Mouse (Mus musculus) forebrain, embryonic 16.5 days (tissue): ENCODE results near the gene Rtn4. TPM values are rescaled to one million over a fixed set of nuclear protein-coding genes. Genes with fewer than 3 reads are reported as not detected.

ENCODE experiments used
- ATAC-seq: fragments of 200-750 bp; cut with Nextera tagmentation; 2 replicates; pipeline ENCODE4 v1.8.0; 2017; ENCODE audit warnings: mild to moderate bottlenecking, moderate library complexity
- H3K27ac ChIP-seq: fragments of 300-500 bp; sonication (generic); 2 replicates; pipeline ENCODE4 v1.5.1; 2014; ENCODE audit warnings: low read length, control low read depth
- H3K27me3 ChIP-seq: fragments of 300-500 bp; sonication (generic); replicated peaks from 2 replicates; pipeline ENCODE4 v1.6.1; 2014; ENCODE audit warnings: low read length; ENCODE audit not compliant: control insufficient read depth, insufficient read depth
- H3K36me3 ChIP-seq: fragments of 300-500 bp; sonication (generic); 2 replicates; pipeline ENCODE4 v1.6.1; 2014; ENCODE audit not compliant: control insufficient read depth, insufficient read depth
- H3K4me1 ChIP-seq: fragments of 300-500 bp; sonication (generic); replicated peaks from 2 replicates; pipeline ENCODE4 v1.6.1; 2014; ENCODE audit warnings: low read length; ENCODE audit not compliant: control insufficient read depth, insufficient read depth
- H3K4me2 ChIP-seq: fragments of 300-500 bp; sonication (generic); 2 replicates; pipeline ENCODE4 v1.6.1; 2014; ENCODE audit warnings: mild to moderate bottlenecking, low read length, control low read depth
- H3K4me3 ChIP-seq: fragments of 300-500 bp; sonication (generic); replicated peaks from 2 replicates; pipeline ENCODE4 v1.5.1; 2014; ENCODE audit warnings: mild to moderate bottlenecking, low read length, control low read depth
- H3K9ac ChIP-seq: fragments of 300-500 bp; sonication (generic); replicated peaks from 2 replicates; pipeline ENCODE4 v1.6.1; 2014; ENCODE audit warnings: low read depth, low read length, control low read depth
- H3K9me3 ChIP-seq: fragments of 300-500 bp; sonication (generic); 2 replicates; pipeline ENCODE4 v1.6.1; 2016; ENCODE audit warnings: low read length; ENCODE audit not compliant: control insufficient read depth
- WGBS: fragments of 180-500 bp; shearing (Covaris S2); extraction: QIAGEN DNeasy Blood & Tissue Kit; methylation state at CpG from one replicate; pipeline ENCODE4 v1.1.7; 2014; 5-methylcytosine and 5-hydroxymethylcytosine counted together
- polyA plus RNA-seq: library from polyadenylated mRNA; unstranded; fragments of >200 nt; fragmentation: Nextera tagmentation; extraction: Ambion mirVana; gene quantifications from 2 replicates; pipeline ENCODE4 v1.2.1, GENCODE M21; 2015

Rtn4 gene
- polyA plus RNA-seq, 1 experiment from 2014 or later = 134 TPM

DNA sequence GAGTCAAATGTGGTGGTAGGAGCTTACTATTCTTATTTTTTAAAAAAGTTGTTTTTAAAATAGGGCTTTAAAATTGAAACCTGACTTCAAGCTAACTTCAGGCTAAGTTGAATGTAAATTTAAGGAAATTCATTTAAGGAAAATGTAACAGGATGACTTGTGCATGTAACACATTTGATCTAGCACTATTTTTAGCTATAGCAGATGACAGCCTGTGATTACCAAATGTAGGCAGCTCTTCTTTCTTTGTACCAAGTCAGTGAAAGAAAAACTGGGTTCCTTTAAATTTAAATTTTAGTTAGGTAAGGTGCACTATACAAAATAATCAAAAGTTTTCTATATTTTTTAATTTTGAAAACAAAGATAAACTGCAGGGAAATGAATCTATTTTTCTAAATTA lies 32.4 kb downstream of the Rtn4 start:
- peaks cover 5% of the 10 kb centered on the region for H3K4me1 ChIP-seq
- H3K4me2 ChIP-seq = no peak overlapping the region
- no peaks in the 10 kb centered on the region for H3K27me3 ChIP-seq
- H3K4me3 ChIP-seq = no peak overlapping the region
- ATAC-seq = no peak
- no peaks in the 10 kb centered on the region for H3K9me3 ChIP-seq
- no peaks in the 10 kb centered on the region for H3K36me3 ChIP-seq
- no peak overlapping the region for H3K9ac ChIP-seq
- H3K27ac ChIP-seq = no peak overlapping the region

- H3K36me3 ChIP-seq = no peaks in the 10 kb centered on the region
- no peak overlapping the region for H3K9ac ChIP-seq
- 54% methylated on average over 1 of the region's 1 CpGs for WGBS
- no peaks in the 10 kb centered on the region for H3K27me3 ChIP-seq
- no peaks in the 10 kb centered on the region for H3K9me3 ChIP-seq
- no peak overlapping the region for H3K4me3 ChIP-seq
- H3K4me2 ChIP-seq = no peak overlapping the region
- no peak overlapping the region; the same call in 1 of the 2 replicates for H3K27ac ChIP-seq
- 0 out of 2 replicates have a peak, but pooled peaks have one; percentile 39 for ATAC-seq
- peaks cover 5% of the 10 kb centered on the region for H3K4me1 ChIP-seq
Observed at GRCm38 (mm10) chr11:29725610-29726009, 32.9 kb downstream of the Rtn4 start.

DNA sequence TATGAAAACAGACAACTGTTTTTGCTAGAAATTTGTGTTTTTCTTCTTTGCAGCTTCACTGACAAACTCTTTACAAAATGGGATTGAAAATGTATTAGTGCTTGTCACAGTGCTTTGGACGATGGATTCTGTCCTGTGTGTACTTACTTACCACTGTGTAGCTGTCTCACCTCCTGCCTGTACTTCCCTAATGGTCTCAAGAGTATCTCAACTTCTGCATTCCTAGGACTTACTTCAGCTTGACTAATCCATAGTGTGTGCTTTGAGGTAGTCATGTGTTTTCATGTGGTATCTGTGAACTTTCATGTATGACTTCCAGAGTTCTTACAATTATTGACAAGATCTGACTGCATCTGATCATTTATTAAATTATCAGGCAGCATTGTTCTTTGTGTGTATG lies 35.2 kb downstream of the Rtn4 start:
- H3K9ac ChIP-seq = no peak overlapping the region
- H3K36me3 ChIP-seq = no peaks in the 10 kb centered on the region
- H3K27ac ChIP-seq = no peak overlapping the region
- no peak overlapping the region for H3K4me3 ChIP-seq
- no peak overlapping the region for H3K4me2 ChIP-seq
- WGBS = 86% methylated on average over 1 of the region's 1 CpGs
- H3K4me1 ChIP-seq = peaks cover 2% of the 10 kb centered on the region
- ATAC-seq = no peak
- no peaks in the 10 kb centered on the region for H3K9me3 ChIP-seq
- no peaks in the 10 kb centered on the region for H3K27me3 ChIP-seq

GRCm38 (mm10) chr11:29739752-29740151 lies 47.0 kb downstream of the Rtn4 start:
- H3K36me3 ChIP-seq = peaks cover 14% of the 10 kb centered on the region
- ATAC-seq = no peak

DNA sequence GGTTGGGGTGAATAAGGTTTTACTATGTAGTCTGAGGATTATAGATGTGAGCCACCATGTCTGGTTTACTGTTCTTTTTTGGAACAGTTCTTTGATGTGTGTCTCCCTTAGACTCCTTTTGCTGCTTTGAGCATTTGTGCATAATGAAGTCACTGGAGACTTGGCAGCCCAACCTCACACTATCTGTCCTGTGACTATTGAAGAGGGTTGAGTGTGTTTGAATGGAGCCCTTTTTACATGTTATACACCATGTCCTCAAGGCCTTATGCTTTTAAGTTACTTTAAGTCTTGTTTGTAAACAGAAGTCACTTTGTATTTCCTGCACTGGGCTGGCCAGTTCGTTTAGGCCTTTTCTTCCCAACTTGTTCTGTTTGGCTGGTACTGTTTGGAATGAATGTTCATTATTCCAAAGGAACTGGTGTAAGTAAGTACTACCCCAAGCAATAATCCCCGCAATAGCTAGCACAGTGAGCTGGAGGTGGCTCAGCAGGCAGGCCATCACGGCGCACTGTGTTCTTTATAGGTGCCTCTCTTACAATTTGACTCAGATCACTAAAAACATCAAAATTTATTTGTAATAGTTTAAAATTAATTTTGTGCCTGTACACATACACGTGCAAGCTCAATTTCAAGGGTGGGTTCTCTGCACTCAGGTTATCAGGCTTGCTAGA lies 52.1 kb downstream of the Rtn4 start:
- WGBS = 69% methylated on average over 5 of the region's 5 CpGs
- peaks cover 24% of the 10 kb centered on the region for H3K36me3 ChIP-seq
- H3K27ac ChIP-seq = no peak overlapping the region
- no peak overlapping the region for H3K4me2 ChIP-seq
- H3K4me3 ChIP-seq = no peak overlapping the region
- ATAC-seq = peak; percentile 51
- H3K4me1 ChIP-seq = no peaks in the 10 kb centered on the region
- H3K9me3 ChIP-seq = no peaks in the 10 kb centered on the region
- H3K27me3 ChIP-seq = no peaks in the 10 kb centered on the region
- H3K9ac ChIP-seq = no peak overlapping the region

More at GRCm38 (mm10) chr11:29739752-29740151, 47.0 kb downstream of the Rtn4 start:
- H3K4me3 ChIP-seq = no peak overlapping the region
- H3K4me1 ChIP-seq = no peaks in the 10 kb centered on the region
- no peak overlapping the region for H3K9ac ChIP-seq
- H3K4me2 ChIP-seq = no peak overlapping the region
- no peak overlapping the region for H3K27ac ChIP-seq
- H3K9me3 ChIP-seq = no peaks in the 10 kb centered on the region
- WGBS = 91% methylated on average over 2 of the region's 2 CpGs
- no peaks in the 10 kb centered on the region for H3K27me3 ChIP-seq

- Histone ChIP-seq H3K9me3 (no peaks in the 10 kb centered on the region), H3K36me3 (peaks cover 24% of the 10 kb centered on the region), H3K9ac (no peak overlapping the region), H3K27me3 (no peaks in the 10 kb centered on the region), H3K4me1 (no peaks in the 10 kb centered on the region), H3K27ac (no peak overlapping the region), H3K4me2 (no peak overlapping the region), H3K4me3 (no peak overlapping the region)
- ATAC-seq = no peak
- WGBS = 60% methylated on average over 2 of the region's 2 CpGs
Observed at GRCm38 (mm10) chr11:29745513-29745912, 52.8 kb downstream of the Rtn4 start.

- H3K4me3 ChIP-seq = no peak overlapping the region
- H3K9me3 ChIP-seq = no peaks in the 10 kb centered on the region
- peaks cover 22% of the 10 kb centered on the region for H3K36me3 ChIP-seq
- H3K4me1 ChIP-seq = no peaks in the 10 kb centered on the region
- no peak for ATAC-seq
- WGBS = 95% methylated on average over 9 of the region's 9 CpGs
- no peak overlapping the region for H3K9ac ChIP-seq
- no peak overlapping the region for H3K27ac ChIP-seq
- no peak overlapping the region for H3K4me2 ChIP-seq
- no peaks in the 10 kb centered on the region for H3K27me3 ChIP-seq
Observed at GRCm38 (mm10) chr11:29746203-29746602, 53.5 kb downstream of the Rtn4 start.

- Histone ChIP-seq H3K27ac (no peak overlapping the region), H3K4me3 (no peak overlapping the region), H3K4me1 (no peaks in the 10 kb centered on the region), H3K9me3 (no peaks in the 10 kb centered on the region), H3K27me3 (no peaks in the 10 kb centered on the region), H3K9ac (no peak overlapping the region), H3K4me2 (no peak overlapping the region), H3K36me3 (peaks cover 22% of the 10 kb centered on the region)
- ATAC-seq = no peak
- 89% methylated on average over 3 of the region's 3 CpGs for WGBS
Observed at GRCm38 (mm10) chr11:29747365-29747764, 54.6 kb downstream of the Rtn4 start.

- Histone ChIP-seq H3K9ac (no peak overlapping the region), H3K36me3 (peaks cover 22% of the 10 kb centered on the region), H3K4me1 (no peaks in the 10 kb centered on the region), H3K27ac (no peak overlapping the region), H3K27me3 (no peaks in the 10 kb centered on the region), H3K9me3 (no peaks in the 10 kb centered on the region), H3K4me2 (no peak overlapping the region), H3K4me3 (no peak overlapping the region)
- 53% methylated on average over 1 of the region's 1 CpGs for WGBS
- ATAC-seq = no peak
Observed at GRCm38 (mm10) chr11:29747881-29748280, 55.1 kb downstream of the Rtn4 start.
